Mouse (Mus musculus) MEL (cell line): ENCODE measurements around the gene Gabrr3. TPM values are rescaled to one million over a fixed set of nuclear protein-coding genes. Genes with fewer than 3 reads are reported as not detected.

Experiments
- DNase-seq: peaks from one replicate; pipeline ENCODE4 v3.0.0; 2011; ENCODE audit warnings: low read depth, low spot score
- H3K27ac ChIP-seq: 2 replicates; pipeline ENCODE4 v1.5.1; 2012; ENCODE audit warnings: low read depth, mild to moderate bottlenecking, control low read depth, low read length, moderate library complexity; ENCODE audit not compliant: control insufficient read depth
- H3K27me3 ChIP-seq, 2 experiments: fragments of 150-350 bp in 1 of 2; sonication (generic) in 1 of 2; 2 replicates each; pipeline ENCODE4 v1.6.1; 2012; ENCODE audit warnings: low read length in 2 of 2, mild to moderate bottlenecking in 2 of 2, improper control_type of control experiment in 1 of 2, moderate library complexity in 1 of 2; ENCODE audit not compliant: insufficient read depth in 2 of 2, control insufficient read depth in 1 of 2
- H3K36me3 ChIP-seq, 2 experiments: 2 replicates each; pipeline ENCODE4 v1.6.1; 2012 to 2014; ENCODE audit warnings: low read length in 2 of 2, improper control_type of control experiment in 1 of 2, inconsistent platforms in 1 of 2, mild to moderate bottlenecking in 1 of 2; ENCODE audit not compliant: insufficient read depth in 2 of 2, control insufficient read depth in 1 of 2
- H3K4me1 ChIP-seq, 2 experiments: fragments of 150-350 bp in 1 of 2; sonication (generic) in 1 of 2; 2 replicates each; pipeline ENCODE4 v1.6.1; 2012; ENCODE audit warnings: low read length in 2 of 2, improper control_type of control experiment in 1 of 2, mild to moderate bottlenecking in 1 of 2; ENCODE audit not compliant: insufficient read depth in 2 of 2, control insufficient read depth in 1 of 2
- H3K4me3 ChIP-seq, 2 experiments: fragments of 150-350 bp in 1 of 2; sonication (generic) in 1 of 2; 2 replicates each; pipeline ENCODE4 v1.5.1; 2012; ENCODE audit warnings: low read depth in 2 of 2, low read length in 2 of 2, mild to moderate bottlenecking in 2 of 2, moderate library complexity in 2 of 2, control low read depth in 1 of 2, improper control_type of control experiment in 1 of 2; ENCODE audit not compliant: control insufficient read depth in 1 of 2, insufficient read depth in 1 of 2
- H3K79me2 ChIP-seq: 2 replicates; pipeline ENCODE4 v1.6.1; 2012; ENCODE audit warnings: mild to moderate bottlenecking, low read length, moderate library complexity; ENCODE audit not compliant: control insufficient read depth, poor library complexity, insufficient read depth
- H3K9ac ChIP-seq: 2 replicates; pipeline ENCODE4 v1.6.1; 2012; ENCODE audit warnings: low read depth, mild to moderate bottlenecking, control low read depth, low read length, moderate library complexity; ENCODE audit not compliant: control insufficient read depth, poor library complexity, severe bottlenecking
- H3K9me3 ChIP-seq: fragments of 150-350 bp; sonication (generic); replicated peaks from 2 replicates; pipeline ENCODE4 v1.6.1; 2012; ENCODE audit warnings: mild to moderate bottlenecking, low read length, improper control_type of control experiment, moderate library complexity; ENCODE audit not compliant: insufficient read depth
- BHLHE40 ChIP-seq: IDR thresholded peaks from 2 replicates; pipeline ENCODE4 v1.6.1; 2012; ENCODE audit warnings: low read depth, mild to moderate bottlenecking, inconsistent platforms, low read length, improper control_type of control experiment, borderline replicate concordance
- CTCF ChIP-seq, 3 experiments: IDR thresholded peaks in 2 of 3; conservative IDR thresholded peaks in 1 of 3; 2 replicates each; pipeline ENCODE4 v1.5.1; 2011 to 2012; ENCODE audit warnings: low read length in 3 of 3, low read depth in 2 of 3, mild to moderate bottlenecking in 2 of 3, improper control_type of control experiment in 1 of 3, inconsistent platforms in 1 of 3, mixed read lengths in 1 of 3, moderate library complexity in 1 of 3; ENCODE audit not compliant: control insufficient read depth in 1 of 3, insufficient read depth in 1 of 3, poor library complexity in 1 of 3, severe bottlenecking in 1 of 3
- E2F4 ChIP-seq: IDR thresholded peaks from 2 replicates; pipeline ENCODE4 v1.6.1; 2011; ENCODE audit warnings: low read depth, low read length, improper control_type of control experiment, borderline replicate concordance
- ELF1 ChIP-seq: IDR thresholded peaks from 2 replicates; pipeline ENCODE4 v1.6.1; 2014; ENCODE audit warnings: low read depth, mild to moderate bottlenecking, inconsistent platforms, low read length, improper control_type of control experiment, moderate library complexity
- EP300 ChIP-seq, 2 experiments: IDR thresholded peaks; 2 replicates each; pipeline ENCODE4 v1.6.1; 2011; ENCODE audit warnings: improper control_type of control experiment in 2 of 2, low read length in 2 of 2, low read depth in 1 of 2, mild to moderate bottlenecking in 1 of 2
- ETS1 ChIP-seq: IDR thresholded peaks from 2 replicates; pipeline ENCODE4 v1.6.1; 2012; ENCODE audit warnings: low read depth, mild to moderate bottlenecking, inconsistent platforms, low read length, improper control_type of control experiment, moderate library complexity
- GABPA ChIP-seq: IDR thresholded peaks from 2 replicates; pipeline ENCODE4 v1.6.1; 2012; ENCODE audit warnings: low read depth, mild to moderate bottlenecking, inconsistent platforms, low read length, improper control_type of control experiment, moderate library complexity
- HCFC1 ChIP-seq: IDR thresholded peaks from 2 replicates; pipeline ENCODE4 v1.6.1; 2012; ENCODE audit warnings: low read depth, mild to moderate bottlenecking, inconsistent platforms, low read length, improper control_type of control experiment, moderate library complexity
- JUND ChIP-seq: IDR thresholded peaks from 2 replicates; pipeline ENCODE4 v1.6.1; 2011; ENCODE audit warnings: low read depth, mild to moderate bottlenecking, improper control_type of control experiment, low read length
- KAT2A ChIP-seq: conservative IDR thresholded peaks from 2 replicates; pipeline ENCODE4 v1.6.1; 2012; ENCODE audit warnings: low read depth, low read length, improper control_type of control experiment, inconsistent platforms
- MAFK ChIP-seq: IDR thresholded peaks from 2 replicates; pipeline ENCODE4 v1.6.1; 2011; ENCODE audit warnings: low read depth, mild to moderate bottlenecking, low read length, improper control_type of control experiment, borderline replicate concordance
- MAX ChIP-seq: IDR thresholded peaks from 2 replicates; pipeline ENCODE4 v1.6.1; 2011; ENCODE audit warnings: low read length, improper control_type of control experiment
- MAZ ChIP-seq: IDR thresholded peaks from 2 replicates; pipeline ENCODE4 v1.6.1; 2012; ENCODE audit warnings: low read depth, mild to moderate bottlenecking, inconsistent platforms, low read length, improper control_type of control experiment
- MXI1 ChIP-seq: IDR thresholded peaks from 2 replicates; pipeline ENCODE4 v1.6.1; 2011; ENCODE audit warnings: mild to moderate bottlenecking, low read depth, low read length, improper control_type of control experiment
- MYB ChIP-seq: IDR thresholded peaks from 2 replicates; pipeline ENCODE4 v1.6.1; 2011; ENCODE audit warnings: mild to moderate bottlenecking, low read depth, low read length, improper control_type of control experiment
- MYC ChIP-seq: IDR thresholded peaks from 2 replicates; pipeline ENCODE4 v1.6.1; 2011; ENCODE audit warnings: low read depth, mild to moderate bottlenecking, low read length, improper control_type of control experiment, moderate library complexity
- NELFE ChIP-seq: IDR thresholded peaks from 2 replicates; pipeline ENCODE4 v1.6.1; 2011; ENCODE audit warnings: low read depth, low read length, improper control_type of control experiment
- POLR2A ChIP-seq, 2 experiments: IDR thresholded peaks; 2 replicates each; pipeline ENCODE4 v1.6.1; 2011 to 2012; ENCODE audit warnings: low read length in 2 of 2, mild to moderate bottlenecking in 2 of 2, control low read depth in 1 of 2, improper control_type of control experiment in 1 of 2, low read depth in 1 of 2, moderate library complexity in 1 of 2; ENCODE audit not compliant: control insufficient read depth in 1 of 2, insufficient read depth in 1 of 2, poor library complexity in 1 of 2
- POLR2AphosphoS5 ChIP-seq: IDR thresholded peaks from 2 replicates; pipeline ENCODE4 v1.6.1; 2012; ENCODE audit warnings: low read depth, borderline replicate concordance, mild to moderate bottlenecking, inconsistent platforms, low read length, moderate library complexity, mixed read lengths
- RAD21 ChIP-seq: IDR thresholded peaks from 2 replicates; pipeline ENCODE4 v1.6.1; 2011; ENCODE audit warnings: mild to moderate bottlenecking, low read depth, low read length, improper control_type of control experiment
- RCOR1 ChIP-seq: IDR thresholded peaks from 2 replicates; pipeline ENCODE4 v1.6.1; 2012; ENCODE audit warnings: low read depth, mild to moderate bottlenecking, inconsistent platforms, low read length, improper control_type of control experiment
- SIN3A ChIP-seq: IDR thresholded peaks from 2 replicates; pipeline ENCODE4 v1.6.1; 2012; ENCODE audit warnings: low read length, improper control_type of control experiment, inconsistent platforms
- SMC3 ChIP-seq: IDR thresholded peaks from 2 replicates; pipeline ENCODE4 v1.6.1; 2011; ENCODE audit warnings: low read depth, low read length, improper control_type of control experiment
- TAL1 ChIP-seq: IDR thresholded peaks from 2 replicates; pipeline ENCODE4 v1.6.1; 2012; ENCODE audit warnings: mild to moderate bottlenecking, inconsistent platforms, low read length, moderate library complexity, mixed read lengths
- TBP ChIP-seq: IDR thresholded peaks from 2 replicates; pipeline ENCODE4 v1.8.0; 2011; ENCODE audit warnings: low read depth, low read length, improper control_type of control experiment
- UBTF ChIP-seq: IDR thresholded peaks from 2 replicates; pipeline ENCODE4 v1.6.1; 2012; ENCODE audit warnings: low read depth, mild to moderate bottlenecking, inconsistent platforms, low read length, improper control_type of control experiment, moderate library complexity, borderline replicate concordance; ENCODE audit not compliant: insufficient read depth
- ZKSCAN1 ChIP-seq: IDR thresholded peaks from 2 replicates; pipeline ENCODE4 v1.6.1; 2012; ENCODE audit warnings: low read depth, mild to moderate bottlenecking, inconsistent platforms, low read length, improper control_type of control experiment, moderate library complexity
- ZMIZ1 ChIP-seq: IDR thresholded peaks from 2 replicates; pipeline ENCODE4 v1.6.1; 2012; ENCODE audit warnings: low read depth, mild to moderate bottlenecking, inconsistent platforms, low read length, improper control_type of control experiment, moderate library complexity
- ZNF384 ChIP-seq: IDR thresholded peaks from 2 replicates; pipeline ENCODE4 v1.6.1; 2012; ENCODE audit warnings: low read depth, mild to moderate bottlenecking, inconsistent platforms, low read length, improper control_type of control experiment
- polyA plus RNA-seq, 2 experiments: library from polyadenylated mRNA; stranded (reverse) in 1 of 2; unstranded in 1 of 2; fragments of >175 nt in 1 of 2; fragments of >200 nt in 1 of 2; gene quantifications; 2 replicates each; pipeline versions ENCODE4 v1.2.1 to v1.2.4; 2012; ENCODE audit warnings: low replicate concordance in 2 of 2, low read depth in 1 of 2; ENCODE audit not compliant: insufficient read length in 2 of 2, insufficient read depth in 1 of 2, missing spikeins in 1 of 2
- total RNA-seq: library from RNA; depleted of rRNA; stranded (reverse); fragments of 300-350 nt; gene quantifications from 2 replicates; pipeline ENCODE4 v1.2.3, GENCODE M21; 2012

Gabrr3 gene
- total and polyA plus RNA-seq, 3 experiments: not detected

DNA sequence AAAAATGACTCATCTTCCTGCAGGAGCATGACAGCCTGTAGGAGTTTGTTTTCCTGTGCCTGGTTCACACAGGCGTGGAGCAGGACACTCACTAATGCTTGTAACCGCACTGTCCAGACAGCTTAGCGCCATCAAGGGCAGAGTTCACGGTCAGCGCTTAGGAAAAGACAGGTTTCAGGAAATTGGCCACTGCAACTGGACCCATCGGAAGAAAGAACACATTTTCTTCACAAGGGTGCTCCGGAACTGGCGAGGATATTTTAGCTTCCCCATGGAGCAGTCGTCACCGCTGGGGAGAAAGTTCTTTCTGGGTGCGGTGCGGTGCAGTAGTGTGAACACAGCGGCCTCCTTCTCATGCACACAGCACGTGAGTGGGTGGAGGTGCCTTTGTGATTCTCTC is 86.1 kb downstream of the Gabrr3 start:
- peaks cover 0 to 3% of the 10 kb centered on the region in 2 experiments; a peak in 2 of 4 replicates for H3K36me3 ChIP-seq
- DNase-seq: no peak
- H3K79me2 ChIP-seq: no peaks in the 10 kb centered on the region
- no peaks in the 10 kb centered on the region for H3K27me3 ChIP-seq
- no peaks in the 10 kb centered on the region for H3K9me3 ChIP-seq
- no peaks in the 10 kb centered on the region for H3K4me1 ChIP-seq
- H3K9ac ChIP-seq: no peak overlapping the region
- H3K27ac ChIP-seq: no peak overlapping the region
- no peak overlapping the region for H3K4me3 ChIP-seq
- TF ChIP-seq RAD21 (no peak), SIN3A (no peak), E2F4 (no peak), MAFK (no peak), POLR2AphosphoS5 (no peak), UBTF (no peak), SMC3 (no peak), KAT2A (no peak), ETS1 (no peak), GABPA (no peak), MYC (no peak), HCFC1 (no peak), JUND (no peak), BHLHE40 (no peak), ELF1 (no peak), MAZ (no peak), TBP (no peak), ZNF384 (no peak)

- Histone ChIP-seq H3K36me3 (no peaks in the 10 kb centered on the region), H3K9me3 (no peaks in the 10 kb centered on the region), H3K4me3 (no peak overlapping the region), H3K27me3 (no peaks in the 10 kb centered on the region), H3K4me1 (no peaks in the 10 kb centered on the region), H3K79me2 (no peaks in the 10 kb centered on the region), H3K27ac (no peak overlapping the region), H3K9ac (no peak overlapping the region)
- no peak for TF ChIP-seq RCOR1
- TF ChIP-seq ETS1: no peak
- TF ChIP-seq EP300 (IDR thresholded peaks at IDR 0.05; ENCODE audit: low read depth in 1 of 2, low read length in 2 of 2): no peak
- no peak for TF ChIP-seq KAT2A
- TF ChIP-seq MAX: no peak
- no peak for TF ChIP-seq MAFK
- no peak for TF ChIP-seq E2F4
- no peak for TF ChIP-seq MXI1
- TF ChIP-seq ELF1: no peak
- TF ChIP-seq ZKSCAN1: no peak
- no peak for TF ChIP-seq MYC
- no peak for TF ChIP-seq MYB
- TF ChIP-seq TAL1: no peak
- TF ChIP-seq TBP: no peak
- no peak for TF ChIP-seq NELFE
- no peak for TF ChIP-seq CTCF (IDR thresholded peaks at IDR 0.05 in 2 of 3, conservative IDR thresholded peaks at IDR 0.05 in 1 of 3; ENCODE audit: control insufficient read depth in 1 of 3, insufficient read depth in 1 of 3, low read depth in 2 of 3, low read length in 3 of 3, poor library complexity in 1 of 3, severe bottlenecking in 1 of 3)
- no peak for TF ChIP-seq ZMIZ1
- no peak for TF ChIP-seq GABPA
- no peak for TF ChIP-seq POLR2A (IDR thresholded peaks at IDR 0.05; ENCODE audit: control insufficient read depth in 1 of 2, insufficient read depth in 1 of 2, low read depth in 1 of 2, low read length in 2 of 2, poor library complexity in 1 of 2)
- no peak for TF ChIP-seq RAD21
- DNase-seq: no peak
These were observed 90.8 kb downstream of the Gabrr3 start for GRCm38 (mm10) chr16:59497947-59498346.
